Mouse (Mus musculus): ENCODE measurements around the gene Olfr1093.

The Olfr1093 gene

GRCm38 (mm10) chr2:86782179-86782578 lies at the start of gene Olfr1093:
TSS of gene Olfr1093 (plus strand) at chr2:86782479.
- no peak for DNase-seq

GRCm38 (mm10) chr2:86733601-86734000 lies 48.7 kb upstream of the Olfr1093 start, which contains the start of gene Olfr1089:
TSS of gene Olfr1089 (minus strand) at chr2:86733701.
- no peak for DNase-seq

- DNase-seq: no peak
Measured at GRCm38 (mm10) chr2:86758893-86759292, 23.4 kb upstream of the Olfr1093 start, which contains the start of gene Olfr1090. TSS of gene Olfr1090 (minus strand) at chr2:86758993.

- no peak for DNase-seq
Measured at GRCm38 (mm10) chr2:86761050-86761449, 21.2 kb upstream of the Olfr1093 start.

GRCm38 (mm10) chr2:86809918-86810317 lies 27.6 kb downstream of the Olfr1093 start, which contains the start of gene Olfr141:
TSS of gene Olfr141 (minus strand) at chr2:86810018.
- DNase-seq: no peak

- no peak for DNase-seq
Measured at GRCm38 (mm10) chr2:86824363-86824762, 42.1 kb downstream of the Olfr1093 start, which contains the start of gene Olfr1094. TSS of gene Olfr1094 (plus strand) at chr2:86824663.
